Mouse (Mus musculus) embryonic facial prominence, embryonic 11.5 days (tissue): ENCODE data around the gene Tsks. TPM values are rescaled to one million over a fixed set of nuclear protein-coding genes. Genes with fewer than 3 reads are reported as not detected.
A peak's percentile ranks its signal among the peaks of the same experiment; 100 is the strongest.

Experiments
- ATAC-seq: fragments of 200-750 bp; cut with Nextera tagmentation; replicated peaks from 2 replicates; pipeline ENCODE4 v1.8.0; 2017; ENCODE audit warnings: low read depth; ENCODE audit not compliant: insufficient number of reproducible peaks, low FRiP score, low TSS enrichment
- DNase-seq: peaks from one replicate; pipeline ENCODE4 v3.0.0-alpha.2; 2015; ENCODE audit warnings: low spot score
- H3K27ac ChIP-seq: fragments of 300-500 bp; sonication (generic); replicated peaks from 2 replicates; pipeline ENCODE4 v1.5.1; 2014; ENCODE audit warnings: mild to moderate bottlenecking, low read depth, low read length, control low read depth
- H3K27me3 ChIP-seq: fragments of 300-500 bp; sonication (generic); 2 replicates; pipeline ENCODE4 v1.6.1; 2014; ENCODE audit warnings: mild to moderate bottlenecking, low read length, moderate library complexity, mixed read lengths; ENCODE audit not compliant: control insufficient read depth, insufficient read depth
- H3K36me3 ChIP-seq: fragments of 300-500 bp; sonication (generic); replicated peaks from 2 replicates; pipeline ENCODE4 v1.6.1; 2014; ENCODE audit warnings: low read depth, mild to moderate bottlenecking, low read length, moderate library complexity, mixed read lengths; ENCODE audit not compliant: control insufficient read depth, insufficient read depth
- H3K4me1 ChIP-seq: fragments of 300-500 bp; sonication (generic); 2 replicates; pipeline ENCODE4 v1.6.1; 2014; ENCODE audit warnings: low read length, mixed read lengths; ENCODE audit not compliant: control insufficient read depth, insufficient read depth
- H3K4me2 ChIP-seq: fragments of 300-500 bp; sonication (generic); 2 replicates; pipeline ENCODE4 v1.6.1; 2014; ENCODE audit warnings: low read depth, mild to moderate bottlenecking, control low read depth, low read length, moderate library complexity
- H3K4me3 ChIP-seq: fragments of 300-500 bp; sonication (generic); 2 replicates; pipeline ENCODE4 v1.5.1; 2014; ENCODE audit warnings: low read depth, low read length, control low read depth
- H3K9ac ChIP-seq: fragments of 300-500 bp; sonication (generic); replicated peaks from 2 replicates; pipeline ENCODE4 v1.6.1; 2014; ENCODE audit warnings: mild to moderate bottlenecking, control low read depth, low read length
- H3K9me3 ChIP-seq: fragments of 300-500 bp; sonication (generic); replicated peaks from 2 replicates; pipeline ENCODE4 v1.6.1; 2016; ENCODE audit warnings: mild to moderate bottlenecking, low read length, inconsistent platforms, mixed read lengths; ENCODE audit not compliant: control insufficient read depth
- WGBS: fragments of 180-500 bp; shearing (Covaris S2); extraction: QIAGEN DNeasy Blood & Tissue Kit; methylation state at CpG from one replicate; pipeline ENCODE4 v1.1.7; 2014; 5-methylcytosine and 5-hydroxymethylcytosine counted together
- polyA plus RNA-seq: library from polyadenylated mRNA; unstranded; fragments of >200 nt; fragmentation: Nextera tagmentation; extraction: Ambion mirVana; gene quantifications from 2 replicates; pipeline ENCODE4 v1.2.1, GENCODE M21; 2014

Gene Tsks
- polyA plus RNA-seq, 1 experiment from 2014 or later: not detected

DNA sequence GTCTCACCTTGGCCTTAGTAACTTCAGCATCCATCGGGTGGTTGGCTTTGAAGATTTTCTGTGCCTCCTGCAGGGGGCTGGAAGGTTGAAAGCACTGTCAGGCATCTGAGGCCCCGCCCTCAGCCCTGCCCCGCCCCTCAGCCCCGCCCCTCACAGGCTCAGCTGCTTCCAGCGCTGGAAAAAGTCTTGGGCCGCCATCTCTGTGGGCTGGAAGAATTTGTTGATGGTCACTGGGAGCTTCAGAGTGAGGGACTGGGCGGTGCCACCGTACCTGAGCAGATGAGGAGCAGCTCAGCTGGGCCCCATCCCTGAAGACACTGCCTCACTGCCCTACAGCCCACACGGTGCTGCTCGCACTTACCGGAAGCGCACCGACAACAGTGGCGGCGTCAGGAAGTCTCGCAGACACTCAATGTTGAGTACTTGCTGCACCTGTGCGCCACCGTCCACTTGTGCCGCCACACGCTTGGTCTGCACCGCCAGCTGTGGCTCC is 41.7 kb upstream of the Tsks start:
- ATAC-seq: peak; percentile 31; the same call in 1 of the 2 replicates
- Histone ChIP-seq H3K27ac (0 out of 2 replicates have a peak overlapping the region, but pooled peaks have one; percentile 20), H3K4me2 (peak overlapping the region; percentile 44), H3K9ac (peak overlapping the region; percentile 37), H3K4me3 (peak overlapping the region; percentile 13; the same call in 1 of the 2 replicates), H3K27me3 (no peaks in the 10 kb centered on the region), H3K9me3 (no peaks in the 10 kb centered on the region), H3K36me3 (peaks cover 6% of the 10 kb centered on the region), H3K4me1 (peaks cover 4% of the 10 kb centered on the region; the same call in 1 of the 2 replicates)
- peak; percentile 80 for DNase-seq
- 10% methylated on average over 21 of the region's 21 CpGs for WGBS

DNA sequence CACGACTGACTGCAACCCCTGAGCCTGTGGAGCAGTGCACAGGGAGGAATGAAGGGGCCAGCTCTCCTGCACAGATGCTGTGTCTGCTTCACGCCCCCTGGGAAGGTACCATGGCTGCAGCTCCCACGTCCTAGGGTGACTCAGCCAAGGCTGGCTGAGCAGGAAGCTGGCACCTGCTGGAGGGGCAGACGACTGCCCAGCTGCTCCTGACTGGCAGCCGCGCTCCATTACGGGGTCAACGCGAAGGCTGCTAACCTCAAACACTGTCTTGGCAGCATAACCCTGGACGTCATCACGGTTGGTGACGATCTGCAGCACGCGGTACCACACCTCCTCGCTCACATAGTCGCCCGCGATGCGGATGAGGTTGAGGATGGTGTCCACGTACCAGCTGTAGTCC is 37.6 kb upstream of the Tsks start:
- Histone ChIP-seq H3K4me2 (no peak overlapping the region), H3K36me3 (peaks cover 10% of the 10 kb centered on the region), H3K9ac (no peak overlapping the region), H3K4me1 (no peaks in the 10 kb centered on the region), H3K4me3 (no peak overlapping the region), H3K9me3 (no peaks in the 10 kb centered on the region), H3K27ac (no peak overlapping the region), H3K27me3 (no peaks in the 10 kb centered on the region)
- ATAC-seq (no peak), DNase-seq (no peak)
- WGBS: 93% methylated on average over 20 of the region's 20 CpGs

DNA sequence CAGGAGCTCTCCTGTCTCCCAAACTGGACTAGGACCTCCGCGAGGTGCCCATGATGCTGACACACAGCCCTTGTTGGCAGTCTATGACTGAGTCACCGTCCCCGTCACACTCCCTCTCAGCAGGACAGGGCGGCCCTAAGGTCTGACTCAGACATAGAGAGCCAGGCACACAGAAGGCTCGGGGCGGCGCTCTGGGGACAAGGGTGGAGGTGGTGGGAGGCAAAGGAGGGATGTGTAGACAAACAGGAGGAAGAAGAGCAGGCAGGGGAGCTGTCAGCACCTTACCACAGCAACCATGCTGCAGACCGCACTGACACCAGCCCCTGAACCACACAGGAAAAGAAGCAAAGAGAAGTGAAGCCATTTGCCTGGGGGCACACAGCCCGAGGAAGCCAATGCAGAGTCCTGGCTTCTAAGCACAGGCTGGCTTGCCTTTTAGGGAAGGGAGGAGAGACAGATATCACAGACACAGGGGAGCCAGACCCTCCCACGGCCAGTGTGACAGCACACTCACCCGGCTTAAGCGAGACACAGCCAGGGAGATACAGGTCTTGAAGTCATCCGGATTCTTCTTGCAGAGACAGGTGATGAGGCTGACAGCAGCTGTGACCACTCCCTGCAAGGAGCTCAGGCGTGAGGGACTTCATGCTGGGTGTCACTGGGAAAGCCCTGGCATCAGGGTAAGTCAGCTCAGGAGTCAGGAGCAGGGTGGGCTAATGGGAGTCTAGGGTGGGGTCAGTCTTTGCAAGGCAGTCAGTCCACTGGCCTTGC is 34.1 kb upstream of the Tsks start:
- Histone ChIP-seq H3K4me3 (no peak overlapping the region), H3K9ac (no peak overlapping the region), H3K9me3 (no peaks in the 10 kb centered on the region), H3K27ac (no peak overlapping the region), H3K4me1 (no peaks in the 10 kb centered on the region), H3K36me3 (peaks cover 7% of the 10 kb centered on the region), H3K27me3 (no peaks in the 10 kb centered on the region), H3K4me2 (no peak overlapping the region)
- ATAC-seq (no peak), DNase-seq (no peak)
- 89% methylated on average over 15 of the region's 15 CpGs for WGBS

DNA sequence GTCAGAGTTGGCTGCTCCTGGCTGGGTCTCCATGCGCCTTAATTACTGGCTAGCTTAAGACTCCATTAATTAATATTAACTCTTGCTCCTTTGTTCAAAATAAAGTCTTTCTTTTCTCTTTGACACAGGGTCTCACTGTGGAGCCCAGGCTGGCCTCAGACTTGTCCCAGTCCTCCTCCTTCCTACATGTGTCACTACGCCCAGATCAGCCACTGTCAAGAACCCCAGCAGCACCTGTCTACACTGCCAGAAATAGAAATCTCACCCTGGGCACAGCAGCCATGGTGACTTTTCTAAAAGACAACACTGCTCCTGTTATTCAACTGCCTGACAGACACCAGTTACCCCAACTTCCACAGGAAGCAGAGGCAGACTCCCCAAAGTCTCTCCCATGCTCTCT is 28.6 kb upstream of the Tsks start:
- H3K9me3 ChIP-seq: no peaks in the 10 kb centered on the region
- H3K4me2 ChIP-seq: no peak overlapping the region
- H3K4me3 ChIP-seq: no peak overlapping the region
- ATAC-seq (no peak), DNase-seq (no peak)
- 90% methylated on average over 2 of the region's 2 CpGs for WGBS
- H3K36me3 ChIP-seq: no peaks in the 10 kb centered on the region; the same call in none of the 2 replicates
- no peaks in the 10 kb centered on the region for H3K4me1 ChIP-seq
- H3K9ac ChIP-seq: no peak overlapping the region
- no peak overlapping the region for H3K27ac ChIP-seq
- H3K27me3 ChIP-seq: no peaks in the 10 kb centered on the region

DNA sequence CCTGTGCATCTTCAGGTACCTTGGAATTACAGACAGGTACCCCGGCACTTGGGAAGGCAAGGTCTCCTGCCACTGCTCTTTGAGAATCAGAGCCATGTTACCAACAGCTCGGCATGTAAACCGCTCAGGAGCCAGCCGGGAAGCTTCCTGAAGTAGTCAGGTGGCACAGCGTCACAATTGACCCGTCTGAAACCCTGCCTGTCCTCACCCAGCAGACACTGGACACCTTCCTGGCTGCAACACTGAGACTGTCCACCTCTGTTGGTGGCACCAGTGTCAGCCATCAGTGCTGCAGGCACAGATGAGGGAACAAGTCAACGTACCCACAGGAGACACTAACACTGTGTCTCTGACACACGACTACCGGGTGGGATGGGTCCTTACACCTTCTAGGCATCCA is 27.7 kb upstream of the Tsks start:
- 92% methylated on average over 9 of the region's 9 CpGs for WGBS

DNA sequence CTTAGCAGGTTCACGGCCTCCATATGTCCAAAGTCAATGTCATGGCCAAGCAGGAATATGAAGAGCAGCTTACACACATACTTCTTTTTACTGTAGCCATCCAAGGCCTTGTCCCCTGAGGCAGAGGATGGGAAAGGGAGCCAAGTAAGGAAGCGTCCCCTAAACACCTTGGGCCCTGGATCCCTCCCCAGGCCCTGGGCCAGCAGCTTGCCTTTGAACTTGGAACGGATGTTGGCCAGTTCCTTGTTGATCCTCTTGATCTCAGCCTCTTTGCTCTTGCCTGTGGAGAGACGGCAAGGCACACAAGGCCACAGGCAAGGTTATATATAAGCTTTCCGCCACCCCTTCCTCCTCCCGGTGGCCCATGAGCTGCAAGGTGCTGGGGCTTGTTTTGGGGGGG is 26.8 kb upstream of the Tsks start:
- H3K4me3 ChIP-seq: no peak overlapping the region
- ATAC-seq (no peak), DNase-seq (no peak)
- H3K9ac ChIP-seq: no peak overlapping the region
- H3K4me1 ChIP-seq: no peaks in the 10 kb centered on the region
- H3K27ac ChIP-seq: no peak overlapping the region
- H3K9me3 ChIP-seq: no peaks in the 10 kb centered on the region
- no peaks in the 10 kb centered on the region; the same call in none of the 2 replicates for H3K36me3 ChIP-seq
- no peak overlapping the region for H3K4me2 ChIP-seq
- H3K27me3 ChIP-seq: no peaks in the 10 kb centered on the region
- WGBS: 80% methylated on average over 6 of the region's 6 CpGs

More for the DNA sequence above, 27.7 kb upstream of the Tsks start:
- no peak for DNase-seq
- Histone ChIP-seq H3K4me2 (no peak overlapping the region), H3K4me3 (no peak overlapping the region; the same call in 1 of the 2 replicates), H3K36me3 (no peaks in the 10 kb centered on the region; the same call in none of the 2 replicates), H3K9ac (no peak overlapping the region), H3K4me1 (no peaks in the 10 kb centered on the region), H3K9me3 (no peaks in the 10 kb centered on the region), H3K27ac (no peak overlapping the region), H3K27me3 (no peaks in the 10 kb centered on the region)
- no peak for ATAC-seq

DNA sequence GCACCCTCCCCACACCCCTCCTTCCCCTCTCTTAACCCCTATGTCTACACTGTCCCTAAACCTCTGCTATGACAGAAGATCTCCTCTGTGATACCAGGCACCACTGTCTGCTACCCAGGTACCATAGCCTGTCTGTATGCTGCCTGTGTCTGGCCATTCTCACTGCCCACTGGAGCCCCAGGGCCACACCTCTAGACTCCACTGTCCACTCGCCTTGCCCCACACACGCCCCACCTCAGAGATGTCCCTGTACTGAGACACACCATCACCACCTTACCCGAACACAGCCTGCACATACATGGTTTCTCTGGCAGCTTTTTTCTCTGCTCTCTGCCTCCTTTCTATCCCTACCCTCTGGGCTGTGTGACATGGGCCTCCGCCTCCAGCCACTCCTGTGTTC is 26.1 kb upstream of the Tsks start:
- 92% methylated on average over 4 of the region's 4 CpGs for WGBS
- H3K4me1 ChIP-seq: no peaks in the 10 kb centered on the region
- no peaks in the 10 kb centered on the region for H3K9me3 ChIP-seq
- no peak overlapping the region for H3K27ac ChIP-seq
- H3K4me2 ChIP-seq: no peak overlapping the region
- H3K27me3 ChIP-seq: no peaks in the 10 kb centered on the region
- no peak overlapping the region for H3K9ac ChIP-seq
- DNase-seq (no peak), ATAC-seq (peak; percentile 46; the same call in 1 of the 2 replicates)
- H3K4me3 ChIP-seq: no peak overlapping the region
- H3K36me3 ChIP-seq: no peaks in the 10 kb centered on the region; the same call in 1 of the 2 replicates

DNA sequence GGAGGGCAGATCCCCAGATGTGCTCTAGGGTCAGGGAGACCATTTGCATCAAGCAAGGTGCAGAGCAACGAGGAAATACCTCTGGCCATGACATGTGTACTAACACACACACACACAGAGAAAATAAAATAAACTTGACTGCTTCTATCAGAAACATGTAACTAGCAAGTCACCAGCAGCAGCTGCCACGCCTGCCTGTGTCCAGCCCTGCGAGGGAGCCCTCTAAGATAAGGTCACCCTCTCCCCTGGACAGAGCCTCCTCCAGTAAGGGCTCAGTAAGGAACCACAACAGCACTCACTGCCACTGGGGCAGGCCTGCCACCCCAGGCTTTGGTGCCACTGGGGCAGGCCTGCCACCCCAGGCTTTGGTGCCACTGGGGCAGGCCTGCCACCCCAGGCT is 24.8 kb upstream of the Tsks start:
- Histone ChIP-seq H3K4me2 (no peak overlapping the region), H3K27ac (no peak overlapping the region), H3K9me3 (no peaks in the 10 kb centered on the region), H3K27me3 (no peaks in the 10 kb centered on the region), H3K4me1 (no peaks in the 10 kb centered on the region), H3K4me3 (no peak overlapping the region), H3K9ac (no peak overlapping the region), H3K36me3 (no peaks in the 10 kb centered on the region; the same call in 1 of the 2 replicates)
- no peak for DNase-seq
- WGBS: 80% methylated on average over 3 of the region's 3 CpGs
- ATAC-seq: no peak
